Mouse (Mus musculus) olfactory bulb, adult 2 months (tissue): ENCODE data around the gene Sost. TPM values are rescaled to one million over a fixed set of nuclear protein-coding genes. Genes with fewer than 3 reads are reported as not detected.
"Not testable (repeated sequence)": the region's sequence is repeated elsewhere in the genome, so short reads cannot be mapped to it uniquely, and the experiment has no call there.

Experiments
- H3K27ac ChIP-seq: fragments of 200-500 bp; 2 replicates; pipeline ENCODE4 v1.5.1; 2012; ENCODE audit warnings: low read depth, low read length; ENCODE audit not compliant: insufficient read depth
- H3K4me1 ChIP-seq: fragments of 200-500 bp; 2 replicates; pipeline ENCODE4 v1.6.1; 2012; ENCODE audit warnings: low read length; ENCODE audit not compliant: control insufficient read depth, insufficient read depth
- H3K4me3 ChIP-seq: fragments of 200-500 bp; 2 replicates; pipeline ENCODE4 v1.5.1; 2012; ENCODE audit warnings: mild to moderate bottlenecking, low read depth, low read length, moderate library complexity; ENCODE audit not compliant: insufficient read depth
- CTCF ChIP-seq: fragments of 200-500 bp; IDR thresholded peaks from 2 replicates; pipeline ENCODE4 v1.5.1; 2012; ENCODE audit warnings: low read depth, mild to moderate bottlenecking, low read length, moderate library complexity; ENCODE audit not compliant: insufficient read depth
- POLR2A ChIP-seq: fragments of 200-500 bp; IDR thresholded peaks from 2 replicates; pipeline ENCODE4 v1.6.1; 2012; ENCODE audit warnings: mild to moderate bottlenecking, low read depth, low read length, moderate library complexity; ENCODE audit not compliant: insufficient read depth
- WGBS: fragments of 180-500 bp; shearing (Covaris S2); methylation state at CpG from one replicate; pipeline ENCODE4 v1.1.7; 2018; 5-methylcytosine and 5-hydroxymethylcytosine counted together
- polyA plus RNA-seq: library from polyadenylated mRNA; stranded (reverse); fragments of >200 nt; gene quantifications from 2 replicates; pipeline ENCODE4 v1.2.4, GENCODE M21; 2012; ENCODE audit warnings: low replicate concordance; ENCODE audit not compliant: missing spikeins, insufficient read depth, insufficient read length

Gene Sost
- polyA plus RNA-seq, 1 experiment = not detected

- 1% methylated on average over 10 of the region's 10 CpGs for WGBS
- TF ChIP-seq POLR2A = no peak
- TF ChIP-seq CTCF = peak; percentile 76
- no peak overlapping the region for H3K4me3 ChIP-seq
- H3K27ac ChIP-seq = no peak overlapping the region
- peaks cover 21% of the 10 kb centered on the region for H3K4me1 ChIP-seq
Measured at GRCm38 (mm10) chr11:101985990-101986389, 19.2 kb upstream of the Sost start.

- peaks cover 21% of the 10 kb centered on the region for H3K4me1 ChIP-seq
- not testable (repeated sequence) for H3K4me3 ChIP-seq, H3K27ac ChIP-seq
- WGBS = 61% methylated on average over 6 of the region's 6 CpGs
Measured at GRCm38 (mm10) chr11:101985450-101985849, 18.6 kb upstream of the Sost start.

- WGBS = under 1% methylated on average over 71 of the region's 71 CpGs
- Histone ChIP-seq H3K27ac (peak within 1 kb of the TSS; percentile 76), H3K4me3 (peak within 1 kb of the TSS; percentile 80), H3K4me1 (peaks cover 21% of the 10 kb centered on the region)
- TF ChIP-seq CTCF (no peak), POLR2A (peak; percentile 53)
Measured at GRCm38 (mm10) chr11:101984054-101985025, 17.5 kb upstream of the Sost start, which contains the start of gene Cfap97d1. Cfap97d1 (plus strand) TSS chr11:101984279.

DNA sequence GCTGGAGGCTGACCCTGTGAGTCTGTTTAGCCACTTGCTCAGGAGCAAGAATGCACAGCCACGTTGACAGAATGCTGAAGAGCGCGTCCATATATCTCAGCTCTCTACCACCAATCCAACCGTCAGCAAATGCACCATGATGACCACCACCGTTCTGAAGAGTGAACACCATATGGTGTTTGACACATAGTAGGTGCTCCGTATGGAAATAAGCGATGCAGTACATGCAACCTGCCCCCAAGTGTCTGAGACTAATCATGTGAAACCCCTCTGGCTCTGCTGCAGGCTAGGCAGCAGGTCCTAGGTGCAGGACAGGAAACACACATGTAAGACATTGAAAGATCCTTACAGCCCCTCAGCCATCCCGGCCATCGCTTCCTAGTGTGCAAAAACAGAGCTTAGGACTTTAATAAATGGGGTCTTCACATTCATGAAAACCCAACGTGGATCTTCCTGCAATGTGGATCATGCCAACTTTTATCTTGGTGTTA is 16.7 kb upstream of the Sost start:
- H3K4me1 ChIP-seq = peaks cover 21% of the 10 kb centered on the region
- TF ChIP-seq CTCF (no peak), POLR2A (no peak)
- 66% methylated on average over 10 of the region's 10 CpGs for WGBS
- H3K4me3 ChIP-seq = peak overlapping the region; percentile 17; the same call in 1 of the 2 replicates
- peak overlapping the region; percentile 36 for H3K27ac ChIP-seq

- peak overlapping the region; percentile 36; the same call in 1 of the 2 replicates for H3K27ac ChIP-seq
- peaks cover 24% of the 10 kb centered on the region for H3K4me1 ChIP-seq
- H3K4me3 ChIP-seq = 0 out of 2 replicates have a peak overlapping the region, but pooled peaks have one; percentile 17
- WGBS = 75% methylated on average over 6 of the region's 6 CpGs
- TF ChIP-seq POLR2A (no peak), CTCF (no peak)
Measured at GRCm38 (mm10) chr11:101982981-101983411, 16.2 kb upstream of the Sost start.

GRCm38 (mm10) chr11:101981850-101982249 is 15.0 kb upstream of the Sost start:
- H3K4me1 ChIP-seq = peaks cover 30% of the 10 kb centered on the region
- TF ChIP-seq CTCF (no peak), POLR2A (no peak)
- 72% methylated on average over 12 of the region's 12 CpGs for WGBS
- H3K4me3 ChIP-seq = no peak overlapping the region
- H3K27ac ChIP-seq = no peak overlapping the region

DNA sequence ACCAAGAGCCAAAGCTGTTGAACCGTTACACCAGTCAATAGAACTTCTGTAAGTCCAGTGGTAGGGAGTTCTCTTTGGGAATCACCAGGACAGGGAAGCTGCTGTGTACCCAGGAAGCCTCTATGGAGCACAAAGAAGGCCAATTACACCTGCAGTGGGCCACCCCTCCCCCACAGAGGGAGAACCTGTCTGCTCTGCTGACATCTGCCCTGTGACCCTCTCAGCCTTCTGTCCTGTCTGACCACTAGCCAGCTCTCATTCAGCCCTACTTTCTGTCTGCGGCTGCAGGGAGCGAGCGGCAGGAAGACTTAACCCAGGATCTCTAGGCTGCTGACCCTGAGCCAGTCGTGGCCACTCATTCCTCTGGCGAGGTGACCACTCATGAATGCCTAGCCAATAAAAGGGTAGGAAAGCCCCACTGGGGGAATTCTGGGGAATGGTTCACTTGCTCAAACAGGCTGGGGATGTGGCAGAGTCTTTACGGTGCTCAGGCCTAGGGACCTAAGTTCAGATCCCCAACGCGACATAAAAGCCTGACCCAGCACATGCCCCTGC is 13.9 kb upstream of the Sost start:
- H3K27ac ChIP-seq = no peak overlapping the region
- TF ChIP-seq POLR2A (no peak), CTCF (no peak)
- WGBS = 87% methylated on average over 9 of the region's 9 CpGs
- peaks cover 28% of the 10 kb centered on the region for H3K4me1 ChIP-seq
- H3K4me3 ChIP-seq = no peak overlapping the region

- Histone ChIP-seq H3K4me1 (peaks cover 33% of the 10 kb centered on the region), H3K4me3 (no peak overlapping the region), H3K27ac (no peak overlapping the region)
- TF ChIP-seq CTCF (no peak), POLR2A (no peak)
- WGBS = 91% methylated on average over 5 of the region's 5 CpGs
Measured at GRCm38 (mm10) chr11:101979140-101979539, 12.3 kb upstream of the Sost start.

GRCm38 (mm10) chr11:101976949-101977348 is 10.1 kb upstream of the Sost start:
- Histone ChIP-seq H3K27ac (no peak overlapping the region), H3K4me1 (peaks cover 31% of the 10 kb centered on the region), H3K4me3 (no peak overlapping the region)
- no peak for TF ChIP-seq CTCF
- TF ChIP-seq POLR2A = no peak
- 98% methylated on average over 7 of the region's 7 CpGs for WGBS
